Mouse (Mus musculus): ENCODE results near the gene Zc3h14. TPM values are rescaled to one million over a fixed set of nuclear protein-coding genes. Genes with fewer than 3 reads are reported as not detected.

The Zc3h14 gene
- 96.2 and 101 TPM in 2 replicates for polyA plus RNA-seq (2015; fragmentation: Nextera tagmentation; extraction: Ambion mirVana)

- peak; percentile 96 for DNase-seq (ENCODE audit: low spot score)
Observed at GRCm38 (mm10) chr12:98746746-98747379, at the start of gene Zc3h14. TSS of gene Zc3h14 (plus strand) at chr12:98746964.

DNA sequence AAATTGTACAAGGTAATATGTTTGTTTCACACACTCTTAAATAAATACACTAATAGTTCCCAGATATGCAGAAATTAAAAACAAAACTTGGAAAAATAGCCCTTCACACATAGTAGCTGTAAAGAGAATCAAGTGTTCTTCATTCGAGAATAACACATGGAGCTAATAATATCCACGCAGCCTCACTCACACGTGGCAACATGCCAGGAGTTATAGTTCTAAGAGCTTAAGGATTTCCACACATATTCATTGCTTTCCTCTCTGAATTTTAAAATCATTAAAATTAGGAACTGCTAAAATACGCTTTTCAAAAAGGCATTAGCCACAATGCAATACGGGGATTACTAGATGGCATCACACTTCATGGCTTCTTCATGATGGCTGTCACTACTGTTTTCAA is 49.6 kb upstream of the Zc3h14 start:
- no peak for DNase-seq (ENCODE audit: low spot score)

GRCm38 (mm10) chr12:98701564-98701963 is 45.2 kb upstream of the Zc3h14 start:
- no peak for DNase-seq (ENCODE audit: low spot score)

- no peak for DNase-seq (ENCODE audit: low spot score)
Observed at GRCm38 (mm10) chr12:98703554-98703953, 43.2 kb upstream of the Zc3h14 start.

DNA sequence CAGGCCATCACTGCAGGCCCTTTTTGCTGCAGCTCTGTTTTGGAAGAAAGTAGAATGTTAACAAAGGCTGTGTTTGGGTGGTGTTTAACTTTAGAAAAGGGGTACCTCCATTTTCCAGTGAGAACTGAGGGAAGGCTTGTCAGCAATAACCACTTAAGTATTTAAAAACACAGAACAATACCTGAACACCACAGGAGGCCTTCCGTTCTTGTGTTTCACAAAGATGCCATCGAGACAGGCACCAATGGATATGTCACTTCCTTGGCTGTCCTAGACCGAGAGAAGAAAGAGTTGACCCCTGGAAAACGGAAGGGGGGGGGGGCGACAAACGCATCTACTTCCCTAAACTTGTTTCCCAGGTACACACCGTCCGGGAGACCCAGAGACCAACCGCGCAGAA is 42.8 kb upstream of the Zc3h14 start:
- no peak for DNase-seq (ENCODE audit: low spot score)

- no peak for DNase-seq (ENCODE audit: low spot score)
Observed at GRCm38 (mm10) chr12:98712819-98713218, 33.9 kb upstream of the Zc3h14 start.

DNA sequence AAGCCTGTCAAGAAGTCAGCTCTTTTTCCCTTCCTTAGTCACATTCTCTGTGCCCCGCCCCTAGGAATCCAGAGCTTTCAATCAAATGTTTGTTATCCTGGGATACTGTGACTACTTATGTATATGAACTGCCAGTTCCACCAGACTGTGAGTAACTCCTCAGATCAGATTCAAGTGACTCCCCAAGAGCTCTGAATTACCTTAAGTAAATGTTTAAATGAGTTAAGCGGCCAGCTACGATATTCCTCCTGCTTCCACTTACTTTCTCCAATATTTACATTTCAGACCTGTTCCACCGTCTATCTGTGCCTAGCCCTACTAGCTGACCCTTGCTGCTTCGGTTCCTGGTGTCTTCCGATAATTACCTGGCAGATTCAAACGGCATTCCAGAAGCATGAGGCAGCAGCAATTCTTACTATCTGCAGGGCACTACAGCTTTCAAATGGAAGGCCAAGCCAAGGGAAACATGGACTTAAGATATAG is 33.1 kb upstream of the Zc3h14 start:
- no peak for DNase-seq (ENCODE audit: low spot score)

DNA sequence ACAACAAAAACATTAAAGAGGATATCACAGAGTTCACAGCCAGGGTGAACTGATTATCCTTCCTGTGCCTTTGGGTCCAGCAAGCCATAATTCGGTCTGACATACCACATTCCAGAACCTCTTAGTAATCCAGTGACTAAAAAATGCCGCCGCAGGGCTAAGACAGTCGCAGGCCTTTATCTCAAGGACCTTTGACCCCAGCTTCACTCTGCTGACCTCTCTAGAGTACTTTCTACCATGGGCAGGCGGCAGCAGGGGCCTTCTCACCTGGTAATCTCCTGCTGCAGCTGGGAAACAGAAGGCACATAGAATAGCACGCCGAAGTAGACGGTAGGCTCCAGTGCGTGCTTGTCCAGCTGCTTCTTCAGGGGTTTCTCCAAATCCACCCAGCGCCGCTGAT is 32.0 kb upstream of the Zc3h14 start:
- no peak for DNase-seq (ENCODE audit: low spot score)

GRCm38 (mm10) chr12:98716142-98716541 is 30.6 kb upstream of the Zc3h14 start:
- no peak for DNase-seq (ENCODE audit: low spot score)

- no peak for DNase-seq (ENCODE audit: low spot score)
Observed at GRCm38 (mm10) chr12:98720628-98721027, 26.1 kb upstream of the Zc3h14 start.

- DNase-seq (ENCODE audit: low spot score) = no peak
Observed at GRCm38 (mm10) chr12:98721030-98721429, 25.7 kb upstream of the Zc3h14 start.

- no peak for DNase-seq (ENCODE audit: low spot score)
Observed at GRCm38 (mm10) chr12:98724224-98724623, 22.5 kb upstream of the Zc3h14 start.

- DNase-seq (ENCODE audit: low spot score) = no peak
Observed at GRCm38 (mm10) chr12:98724976-98725375, 21.8 kb upstream of the Zc3h14 start.

GRCm38 (mm10) chr12:98726078-98726477 is 20.7 kb upstream of the Zc3h14 start:
- no peak for DNase-seq (ENCODE audit: low spot score)

DNA sequence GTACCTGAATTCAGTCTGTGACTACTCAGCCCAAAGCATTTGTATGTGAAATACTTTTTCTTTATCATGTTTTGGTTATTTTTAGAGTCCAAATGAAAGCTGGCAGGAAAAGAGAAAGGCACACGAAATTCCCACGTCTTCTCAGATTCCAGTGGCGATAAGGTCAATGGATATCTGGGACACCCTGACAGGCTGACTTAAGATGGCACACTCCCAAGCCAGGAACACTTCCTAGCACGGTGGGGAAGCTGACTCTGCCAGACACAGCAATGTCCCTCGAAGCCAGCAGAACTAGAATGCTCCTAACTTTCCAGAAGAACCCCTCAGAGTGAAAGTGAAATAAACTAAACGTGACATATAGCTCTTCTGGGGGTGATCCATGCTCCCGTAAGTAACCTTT is 19.6 kb upstream of the Zc3h14 start:
- no peak for DNase-seq (ENCODE audit: low spot score)

DNA sequence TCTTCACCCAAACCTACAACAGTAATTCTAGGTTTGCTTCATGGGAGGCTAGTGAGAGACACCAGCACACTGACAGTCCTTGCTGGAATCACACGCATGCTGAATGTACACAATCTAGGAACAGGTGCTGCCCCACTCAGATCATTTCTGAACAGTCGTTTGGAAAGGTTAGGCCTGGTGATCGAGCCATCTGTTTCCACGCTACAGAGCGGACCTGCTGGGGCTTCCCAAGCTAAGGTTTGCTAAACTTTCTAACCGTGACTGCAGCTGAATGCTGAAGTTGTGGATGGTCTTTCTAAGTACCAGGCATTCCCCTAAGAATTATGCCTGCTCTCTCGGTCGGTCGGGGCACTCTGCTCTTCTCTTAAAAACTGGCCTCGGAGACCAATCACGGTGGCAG is 16.1 kb upstream of the Zc3h14 start:
- DNase-seq (ENCODE audit: low spot score) = no peak

DNA sequence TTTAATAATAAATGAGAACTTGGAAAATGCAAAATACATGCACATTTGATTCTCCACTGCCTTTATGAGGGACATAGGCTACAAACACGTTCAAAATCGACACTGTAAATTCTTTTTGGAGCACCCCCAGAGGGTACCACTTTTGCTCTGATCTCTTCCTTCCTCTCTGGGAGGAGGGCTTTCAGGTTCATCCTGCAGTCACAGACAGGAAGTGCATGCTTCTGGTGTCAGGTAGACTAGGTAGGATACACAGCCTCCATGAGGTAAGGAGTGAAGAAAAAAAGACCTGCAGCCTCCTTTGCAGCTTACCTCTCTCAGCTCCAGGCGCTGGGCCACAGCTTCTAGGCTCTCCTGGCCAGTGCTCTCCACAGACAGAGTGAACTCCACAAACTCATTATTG is 13.6 kb upstream of the Zc3h14 start:
- DNase-seq (ENCODE audit: low spot score) = no peak

- no peak for DNase-seq (ENCODE audit: low spot score)
Observed at GRCm38 (mm10) chr12:98733776-98734175, 13.0 kb upstream of the Zc3h14 start.

GRCm38 (mm10) chr12:98734246-98734879 is 12.4 kb upstream of the Zc3h14 start:
- DNase-seq (ENCODE audit: low spot score) = peak; percentile 56

DNA sequence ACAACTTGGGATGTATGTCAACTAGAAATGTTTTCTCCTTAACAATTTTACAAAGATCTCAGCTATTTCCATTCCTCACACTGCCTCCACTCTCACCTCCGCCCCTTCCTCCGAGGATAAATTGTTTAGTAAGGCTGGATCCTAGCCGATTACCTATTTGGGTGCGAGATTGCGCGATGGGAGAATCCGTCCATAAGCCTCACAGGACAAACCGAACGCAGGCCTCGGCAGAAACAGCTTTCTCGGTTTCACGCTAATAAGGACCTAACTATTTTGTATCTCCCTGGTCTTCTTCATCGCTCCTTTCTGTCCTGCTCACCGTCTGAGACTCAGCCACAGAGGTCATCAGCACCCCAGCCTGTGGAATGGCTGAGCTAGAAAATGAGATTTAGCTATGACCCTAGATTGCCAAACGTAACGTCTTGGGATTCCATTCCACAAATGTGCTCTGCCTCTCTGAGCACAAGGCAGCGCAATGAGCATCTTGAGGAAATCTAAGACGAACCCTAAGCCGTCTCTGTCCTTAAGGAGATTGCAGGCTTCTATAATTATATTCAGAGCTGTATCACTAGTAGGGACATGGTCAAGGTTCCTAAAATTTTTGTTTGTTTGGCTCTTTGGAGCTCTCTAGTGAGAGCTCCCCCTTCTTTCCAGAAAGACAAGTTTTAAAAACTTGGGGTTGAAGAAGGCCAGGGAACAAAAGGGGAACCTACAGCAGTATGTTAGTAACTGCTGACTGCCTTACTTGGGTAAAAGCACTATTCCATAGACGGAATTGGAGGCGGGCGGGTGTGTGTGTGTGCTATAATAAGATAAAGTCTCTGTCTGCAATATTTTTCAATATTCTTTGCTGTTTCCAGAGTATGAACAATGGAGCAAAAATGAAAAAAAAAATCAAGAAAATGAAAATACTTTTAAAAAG is 11.6 kb upstream of the Zc3h14 start:
- no peak for DNase-seq (ENCODE audit: low spot score)

- no peak for DNase-seq (ENCODE audit: low spot score)
Observed at GRCm38 (mm10) chr12:98736951-98737800, 9.6 kb upstream of the Zc3h14 start, which contains the start of gene Ptpn21. TSS of gene Ptpn21 (minus strand) at chr12:98737405.
